Mouse (Mus musculus) forebrain, embryonic 11.5 days (tissue): ENCODE data around the gene Trim47. TPM values are rescaled to one million over a fixed set of nuclear protein-coding genes. Genes with fewer than 3 reads are reported as not detected.

Source experiments
- ATAC-seq: fragments of 200-750 bp; cut with Nextera tagmentation; replicated peaks from 2 replicates; pipeline ENCODE4 v1.8.0; 2017; ENCODE audit warnings: moderate TSS enrichment; ENCODE audit not compliant: low FRiP score
- DNase-seq: peaks from one replicate; pipeline ENCODE4 v3.0.0-alpha.2; 2017; ENCODE audit warnings: low spot score
- H3K27ac ChIP-seq: fragments of 300-500 bp; sonication (generic); 2 replicates; pipeline ENCODE4 v1.5.1; 2014; ENCODE audit warnings: low read depth, low read length
- H3K27me3 ChIP-seq: fragments of 300-500 bp; sonication (generic); 2 replicates; pipeline ENCODE4 v1.6.1; 2014; ENCODE audit warnings: mild to moderate bottlenecking, low read length, mixed read lengths; ENCODE audit not compliant: control insufficient read depth, insufficient read depth
- H3K36me3 ChIP-seq: fragments of 300-500 bp; sonication (generic); 2 replicates; pipeline ENCODE4 v1.6.1; 2014; ENCODE audit warnings: mild to moderate bottlenecking, low read length, moderate library complexity, mixed read lengths; ENCODE audit not compliant: control insufficient read depth, insufficient read depth
- H3K4me1 ChIP-seq: fragments of 300-500 bp; sonication (generic); replicated peaks from 2 replicates; pipeline ENCODE4 v1.6.1; 2014; ENCODE audit warnings: low read length, mixed read lengths; ENCODE audit not compliant: control insufficient read depth, insufficient read depth
- H3K4me2 ChIP-seq: fragments of 300-500 bp; sonication (generic); 2 replicates; pipeline ENCODE4 v1.6.1; 2014; ENCODE audit warnings: low read depth, mild to moderate bottlenecking, low read length, moderate library complexity, mixed read lengths; ENCODE audit not compliant: severe bottlenecking
- H3K4me3 ChIP-seq: fragments of 300-500 bp; sonication (generic); 2 replicates; pipeline ENCODE4 v1.5.1; 2014; ENCODE audit warnings: low read depth, low read length
- H3K9ac ChIP-seq: fragments of 300-500 bp; sonication (generic); 2 replicates; pipeline ENCODE4 v1.6.1; 2014; ENCODE audit warnings: low read length
- H3K9me3 ChIP-seq: fragments of 300-500 bp; sonication (generic); 2 replicates; pipeline ENCODE4 v1.6.1; 2016; ENCODE audit warnings: low read length, mixed read lengths; ENCODE audit not compliant: control insufficient read depth
- WGBS: fragments of 180-500 bp; shearing (Covaris S2); extraction: QIAGEN DNeasy Blood & Tissue Kit; methylation state at CpG from one replicate; pipeline ENCODE4 v1.1.7; 2014; 5-methylcytosine and 5-hydroxymethylcytosine counted together
- polyA plus RNA-seq: library from polyadenylated mRNA; unstranded; fragments of >200 nt; fragmentation: Nextera tagmentation; extraction: Ambion mirVana; gene quantifications from 2 replicates; pipeline ENCODE4 v1.2.1, GENCODE M21; 2014

Trim47 gene
- polyA plus RNA-seq, 1 experiment from 2014 or later: 3.4 TPM

GRCm38 (mm10) chr11:116089545-116089944, 37.5 kb downstream of the Trim47 start:
- Histone ChIP-seq H3K4me3 (no peak overlapping the region), H3K4me1 (peaks cover 3% of the 10 kb centered on the region; the same call in 1 of the 2 replicates), H3K36me3 (no peaks in the 10 kb centered on the region), H3K9me3 (no peaks in the 10 kb centered on the region), H3K27me3 (no peaks in the 10 kb centered on the region), H3K9ac (no peak overlapping the region), H3K27ac (no peak overlapping the region), H3K4me2 (no peak overlapping the region)
- DNase-seq: no peak
- ATAC-seq: no peak
- WGBS: 94% methylated on average over 6 of the region's 6 CpGs

GRCm38 (mm10) chr11:116088741-116089394, 38.1 kb downstream of the Trim47 start:
- H3K4me1 ChIP-seq: peaks cover 3% of the 10 kb centered on the region; the same call in 1 of the 2 replicates
- no peaks in the 10 kb centered on the region for H3K9me3 ChIP-seq
- DNase-seq (no peak), ATAC-seq (no peak)
- no peak overlapping the region for H3K4me3 ChIP-seq
- WGBS: 86% methylated on average over 11 of the region's 11 CpGs
- no peaks in the 10 kb centered on the region for H3K27me3 ChIP-seq
- H3K4me2 ChIP-seq: no peak overlapping the region
- H3K27ac ChIP-seq: no peak overlapping the region
- no peaks in the 10 kb centered on the region for H3K36me3 ChIP-seq
- H3K9ac ChIP-seq: no peak overlapping the region

- Histone ChIP-seq H3K36me3 (peaks cover 1% of the 10 kb centered on the region; the same call in 1 of the 2 replicates), H3K4me1 (peaks cover 3% of the 10 kb centered on the region; the same call in 1 of the 2 replicates), H3K9ac (no peak overlapping the region; the same call in 1 of the 2 replicates), H3K4me2 (no peak overlapping the region; the same call in 1 of the 2 replicates), H3K27ac (no peak overlapping the region), H3K9me3 (no peaks in the 10 kb centered on the region), H3K4me3 (no peak overlapping the region), H3K27me3 (no peaks in the 10 kb centered on the region)
- ATAC-seq: no peak
- no peak for DNase-seq
- WGBS: 92% methylated on average over 8 of the region's 8 CpGs
These were observed 38.8 kb downstream of the Trim47 start for GRCm38 (mm10) chr11:116088188-116088587.

- Histone ChIP-seq H3K27me3 (no peaks in the 10 kb centered on the region), H3K27ac (peak overlapping the region; percentile 72), H3K4me2 (peak overlapping the region; percentile 64), H3K4me1 (peaks cover 3% of the 10 kb centered on the region; the same call in 1 of the 2 replicates), H3K36me3 (peaks cover 6% of the 10 kb centered on the region; the same call in 1 of the 2 replicates), H3K4me3 (peak overlapping the region; percentile 49), H3K9ac (peak overlapping the region; percentile 55), H3K9me3 (no peaks in the 10 kb centered on the region)
- DNase-seq: peak; percentile 91
- WGBS: 4% methylated on average over 31 of the region's 31 CpGs
- ATAC-seq: peak; percentile 80
These were observed 39.5 kb downstream of the Trim47 start for GRCm38 (mm10) chr11:116087194-116088130.

GRCm38 (mm10) chr11:116086258-116087193, 40.5 kb downstream of the Trim47 start, which contains the start of gene Wbp2:
Gene Wbp2, minus strand, starts transcription at chr11:116086995.
- peak; percentile 99 for DNase-seq
- Histone ChIP-seq H3K27me3 (no peaks in the 10 kb centered on the region), H3K9ac (peak within 1 kb of the TSS; percentile 55), H3K36me3 (peaks cover 7% of the 10 kb centered on the region; the same call in 1 of the 2 replicates), H3K27ac (peak within 1 kb of the TSS; percentile 72), H3K9me3 (no peaks in the 10 kb centered on the region), H3K4me3 (peak within 1 kb of the TSS; percentile 49), H3K4me1 (peaks cover 3% of the 10 kb centered on the region; the same call in 1 of the 2 replicates), H3K4me2 (peak within 1 kb of the TSS; percentile 67)
- WGBS: 7% methylated on average over 36 of the region's 43 CpGs
- peak; percentile 96 for ATAC-seq

GRCm38 (mm10) chr11:116084166-116084565, 42.8 kb downstream of the Trim47 start:
- H3K27me3 ChIP-seq: no peaks in the 10 kb centered on the region
- no peak overlapping the region for H3K9ac ChIP-seq
- H3K4me3 ChIP-seq: no peak overlapping the region
- H3K27ac ChIP-seq: no peak overlapping the region
- H3K9me3 ChIP-seq: no peaks in the 10 kb centered on the region
- H3K4me2 ChIP-seq: no peak overlapping the region
- DNase-seq (no peak), ATAC-seq (no peak)
- WGBS: 92% methylated on average over 6 of the region's 6 CpGs
- peaks cover 5% of the 10 kb centered on the region for H3K4me1 ChIP-seq
- H3K36me3 ChIP-seq: peaks cover 13% of the 10 kb centered on the region

GRCm38 (mm10) chr11:116083096-116083672, 43.8 kb downstream of the Trim47 start:
- no peaks in the 10 kb centered on the region for H3K9me3 ChIP-seq
- peaks cover 10% of the 10 kb centered on the region for H3K4me1 ChIP-seq
- WGBS: 92% methylated on average over 14 of the region's 14 CpGs
- H3K27ac ChIP-seq: no peak overlapping the region
- H3K36me3 ChIP-seq: peaks cover 13% of the 10 kb centered on the region
- no peak overlapping the region for H3K4me2 ChIP-seq
- no peaks in the 10 kb centered on the region for H3K27me3 ChIP-seq
- H3K4me3 ChIP-seq: no peak overlapping the region
- ATAC-seq (no peak), DNase-seq (no peak)
- no peak overlapping the region for H3K9ac ChIP-seq
